Mouse (Mus musculus): ENCODE results near the gene Btbd2. TPM values are rescaled to one million over a fixed set of nuclear protein-coding genes. Genes with fewer than 3 reads are reported as not detected.

Gene Btbd2
- 54.7 and 68.2 TPM in 2 replicates for polyA plus RNA-seq (2015; fragmentation: Nextera tagmentation; extraction: Ambion mirVana)

DNA sequence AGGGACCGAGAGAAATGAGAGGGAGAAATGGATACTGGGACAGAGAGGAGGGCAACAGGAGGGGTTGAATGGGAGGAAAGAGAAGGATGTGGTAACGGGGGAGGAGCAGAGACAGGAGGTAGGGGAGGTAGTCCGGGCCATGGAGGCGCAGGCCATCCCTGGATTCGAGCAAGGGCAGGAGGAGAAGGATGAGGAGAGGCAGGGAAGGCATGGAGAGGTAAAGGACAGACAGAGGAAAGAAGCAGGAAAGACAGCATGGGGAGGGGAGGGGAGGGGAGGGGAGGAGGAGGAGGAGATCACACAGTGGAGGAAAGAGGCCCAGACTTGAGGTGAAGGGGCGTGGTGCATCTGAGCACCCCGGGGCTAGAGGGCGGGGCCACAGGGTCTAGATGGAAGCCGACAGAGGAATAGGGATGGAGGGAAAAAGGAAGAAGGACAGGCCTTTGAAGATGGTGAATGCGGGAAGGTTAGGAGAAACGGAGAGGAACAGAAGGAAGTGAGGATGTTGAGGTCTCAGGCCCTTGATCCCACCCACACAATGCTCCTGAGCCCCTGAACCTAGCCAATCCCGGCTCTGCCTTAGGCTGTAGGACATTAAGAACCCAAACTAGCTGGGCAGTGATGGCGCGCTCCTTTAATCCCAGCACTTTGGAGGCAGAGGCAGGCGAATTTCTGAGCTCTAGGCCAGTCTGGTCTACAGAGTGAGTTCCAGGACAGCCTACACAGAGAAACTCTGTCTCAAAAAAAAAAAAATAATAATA lies at the start of gene Btbd2:
Gene Btbd2, minus strand, starts transcription at position 209 of the 761 bp plus-strand sequence.
- Histone ChIP-seq H3K9ac (peak within 1 kb of the TSS; percentile 91), H3K36me3 (peaks cover 12% of the 10 kb centered on the region; the same call in 1 of the 2 replicates), H3K4me3 (peak within 1 kb of the TSS; percentile 86), H3K27ac (peak within 1 kb of the TSS; percentile 89), H3K9me3 (no peaks in the 10 kb centered on the region), H3K4me2 (peak within 1 kb of the TSS; percentile 65), H3K4me1 (peaks cover 39% of the 10 kb centered on the region), H3K27me3 (no peaks in the 10 kb centered on the region)
- WGBS, result 25% methylated on average over 15 of the region's 15 CpGs
- ATAC-seq (ENCODE audit: insufficient number of reproducible peaks, low FRiP score, low TSS enrichment, low read depth), result no peak

DNA sequence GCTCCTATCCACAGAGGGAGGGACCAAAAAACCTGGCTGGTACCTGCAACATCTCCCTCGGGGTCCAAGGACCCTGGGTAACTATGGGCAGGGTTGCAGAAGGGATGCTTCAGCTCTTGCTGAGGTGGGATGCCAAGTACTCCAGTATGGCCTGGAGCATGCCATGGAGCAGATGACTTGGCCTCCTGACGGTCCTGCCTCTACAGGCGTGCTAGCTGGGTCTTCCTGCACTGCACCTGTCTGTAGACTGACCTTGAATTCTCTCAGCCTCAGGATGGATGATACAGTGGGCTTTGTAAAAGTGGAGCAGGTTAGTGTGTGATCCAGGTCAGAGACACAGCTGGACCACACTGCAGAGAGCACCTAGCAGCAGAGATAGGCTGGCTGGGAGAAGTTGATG lies 48.6 kb upstream of the Btbd2 start:
- H3K4me1 ChIP-seq, result peaks cover 31% of the 10 kb centered on the region
- H3K27ac ChIP-seq, result no peak overlapping the region
- H3K36me3 ChIP-seq, result peaks cover 50% of the 10 kb centered on the region
- no peak overlapping the region for H3K4me2 ChIP-seq
- H3K9ac ChIP-seq, result no peak overlapping the region
- H3K27me3 ChIP-seq, result no peaks in the 10 kb centered on the region
- no peaks in the 10 kb centered on the region for H3K9me3 ChIP-seq
- no peak for ATAC-seq (ENCODE audit: insufficient number of reproducible peaks, low FRiP score, low TSS enrichment, low read depth)
- no peak overlapping the region for H3K4me3 ChIP-seq
- 76% methylated on average over 3 of the region's 3 CpGs for WGBS

DNA sequence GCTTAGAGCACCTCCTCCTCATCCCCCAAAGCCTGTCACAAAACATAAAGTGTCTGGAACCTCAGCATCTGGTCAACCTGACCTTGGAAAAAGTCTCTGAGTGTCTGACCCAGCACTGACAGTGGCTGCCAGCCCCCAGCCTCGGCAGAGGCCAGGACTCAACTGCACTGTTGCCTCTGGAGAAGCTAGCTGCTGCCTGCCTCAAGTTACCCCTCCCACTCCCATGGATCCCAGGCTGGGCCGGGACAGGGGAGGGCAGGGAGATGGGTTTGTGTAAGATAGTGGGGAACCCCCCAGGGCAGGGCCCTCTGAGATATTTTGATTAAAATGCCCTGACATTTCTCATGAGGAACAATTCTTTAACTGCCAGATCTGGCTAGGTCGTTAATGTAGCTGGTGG lies 48.2 kb upstream of the Btbd2 start:
- Histone ChIP-seq H3K4me2 (no peak overlapping the region), H3K4me3 (no peak overlapping the region), H3K4me1 (peaks cover 36% of the 10 kb centered on the region), H3K27ac (no peak overlapping the region), H3K9ac (no peak overlapping the region), H3K36me3 (peaks cover 45% of the 10 kb centered on the region), H3K9me3 (no peaks in the 10 kb centered on the region), H3K27me3 (no peaks in the 10 kb centered on the region)
- no peak for ATAC-seq (ENCODE audit: insufficient number of reproducible peaks, low FRiP score, low TSS enrichment, low read depth)
- 61% methylated on average over 3 of the region's 3 CpGs for WGBS

DNA sequence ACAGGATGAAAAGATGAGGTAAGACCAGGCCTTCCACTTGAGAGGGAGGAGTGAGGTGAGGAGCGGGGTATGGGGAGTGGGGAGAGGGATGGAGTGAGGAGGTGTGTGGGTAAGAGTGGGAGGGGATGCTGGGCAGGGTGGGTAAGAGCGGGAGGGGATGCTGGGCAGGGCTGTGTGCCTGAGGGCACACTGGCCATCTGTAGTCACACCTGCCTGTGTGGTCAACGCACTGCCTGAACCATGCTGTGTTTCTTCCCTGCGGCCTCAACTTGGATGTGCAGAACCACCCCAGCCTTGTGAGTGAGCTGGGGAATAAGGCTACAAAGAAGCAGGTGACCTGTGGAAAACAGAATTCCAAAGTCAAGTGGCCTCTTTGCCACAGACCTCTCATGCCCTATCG lies 47.5 kb upstream of the Btbd2 start:
- no peak for ATAC-seq (ENCODE audit: insufficient number of reproducible peaks, low FRiP score, low TSS enrichment, low read depth)
- H3K27me3 ChIP-seq, result no peaks in the 10 kb centered on the region
- 77% methylated on average over 5 of the region's 5 CpGs for WGBS
- no peak overlapping the region for H3K4me2 ChIP-seq
- H3K4me3 ChIP-seq, result no peak overlapping the region
- peaks cover 40% of the 10 kb centered on the region for H3K4me1 ChIP-seq
- no peak overlapping the region for H3K9ac ChIP-seq
- no peaks in the 10 kb centered on the region for H3K9me3 ChIP-seq
- H3K36me3 ChIP-seq, result peaks cover 39% of the 10 kb centered on the region
- H3K27ac ChIP-seq, result no peak overlapping the region

DNA sequence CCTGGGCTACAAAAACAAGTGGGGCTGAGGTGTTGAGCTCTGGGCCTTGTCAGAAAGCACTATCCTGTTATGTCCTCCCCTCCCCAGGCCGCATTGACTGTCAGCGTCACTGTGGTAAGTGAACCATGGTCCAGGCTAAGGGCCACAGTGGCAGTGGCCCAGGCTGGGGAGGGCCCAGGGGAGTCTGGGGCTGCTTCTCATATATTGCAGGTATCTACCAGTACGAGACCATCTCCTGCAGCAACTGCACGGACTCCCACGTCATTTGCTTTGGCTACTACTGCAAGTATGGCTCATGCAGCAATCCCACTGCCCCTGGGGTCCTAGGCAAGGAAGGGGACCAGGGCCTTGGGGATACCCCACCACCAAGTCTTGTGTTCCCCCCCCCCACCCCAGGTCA lies 46.8 kb upstream of the Btbd2 start:
- 93% methylated on average over 5 of the region's 5 CpGs for WGBS
- Histone ChIP-seq H3K4me1 (peaks cover 40% of the 10 kb centered on the region), H3K27ac (no peak overlapping the region), H3K9me3 (no peaks in the 10 kb centered on the region), H3K27me3 (no peaks in the 10 kb centered on the region), H3K4me3 (peak overlapping the region; percentile 65), H3K4me2 (peak overlapping the region; percentile 80), H3K36me3 (peaks cover 35% of the 10 kb centered on the region), H3K9ac (no peak overlapping the region; the same call in 1 of the 2 replicates)
- ATAC-seq (ENCODE audit: insufficient number of reproducible peaks, low FRiP score, low TSS enrichment, low read depth), result no peak

DNA sequence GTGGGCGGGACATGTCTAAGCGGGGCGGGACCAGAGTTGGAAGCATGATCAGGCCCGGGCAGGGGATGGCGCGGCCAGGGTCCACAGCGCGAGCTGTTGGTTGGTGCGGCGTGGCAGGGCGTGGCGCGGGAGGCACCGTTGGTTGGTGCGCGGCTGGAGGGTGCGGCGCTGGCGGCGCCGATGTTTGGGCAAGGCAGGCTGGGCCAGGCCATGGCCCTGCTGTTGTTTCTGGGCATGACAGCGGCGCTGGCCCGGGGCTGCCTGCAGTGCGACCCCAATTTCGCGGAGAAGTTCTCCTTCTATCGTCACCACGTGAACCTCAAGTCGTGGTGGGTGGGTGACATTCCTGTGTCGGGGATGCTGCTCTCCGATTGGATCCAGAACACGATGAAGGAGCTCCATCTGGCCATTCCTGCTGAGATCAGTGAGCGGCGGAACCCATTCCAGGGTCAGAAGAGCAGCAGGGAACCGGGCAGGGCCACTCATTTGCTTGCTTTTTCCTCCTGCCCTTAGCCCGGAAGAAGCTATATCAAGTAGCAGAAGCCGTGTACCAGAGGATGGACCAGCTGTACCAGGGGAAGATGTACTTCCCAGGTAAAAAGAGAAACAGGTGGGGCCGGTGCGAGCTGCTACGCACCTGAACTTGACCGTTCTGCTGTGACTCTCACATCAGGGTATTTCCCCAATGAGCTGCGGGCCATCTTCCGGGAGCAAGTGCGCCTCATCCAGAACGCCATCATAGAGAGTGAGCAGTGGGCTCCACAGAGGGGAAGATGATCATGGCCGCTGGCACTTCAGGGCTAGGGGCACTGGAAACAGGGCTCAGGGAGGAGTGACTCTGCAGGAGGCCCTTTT lies 45.9 kb upstream of the Btbd2 start:
- Histone ChIP-seq H3K9me3 (no peaks in the 10 kb centered on the region), H3K36me3 (peaks cover 26% of the 10 kb centered on the region), H3K9ac (peak overlapping the region; percentile 29), H3K4me3 (peak overlapping the region; percentile 65), H3K27ac (peak overlapping the region; percentile 85), H3K4me1 (peaks cover 40% of the 10 kb centered on the region), H3K4me2 (peak overlapping the region; percentile 80), H3K27me3 (no peaks in the 10 kb centered on the region)
- ATAC-seq (ENCODE audit: insufficient number of reproducible peaks, low FRiP score, low TSS enrichment, low read depth), result peak; percentile 86
- WGBS, result 1% methylated on average over 47 of the region's 47 CpGs

DNA sequence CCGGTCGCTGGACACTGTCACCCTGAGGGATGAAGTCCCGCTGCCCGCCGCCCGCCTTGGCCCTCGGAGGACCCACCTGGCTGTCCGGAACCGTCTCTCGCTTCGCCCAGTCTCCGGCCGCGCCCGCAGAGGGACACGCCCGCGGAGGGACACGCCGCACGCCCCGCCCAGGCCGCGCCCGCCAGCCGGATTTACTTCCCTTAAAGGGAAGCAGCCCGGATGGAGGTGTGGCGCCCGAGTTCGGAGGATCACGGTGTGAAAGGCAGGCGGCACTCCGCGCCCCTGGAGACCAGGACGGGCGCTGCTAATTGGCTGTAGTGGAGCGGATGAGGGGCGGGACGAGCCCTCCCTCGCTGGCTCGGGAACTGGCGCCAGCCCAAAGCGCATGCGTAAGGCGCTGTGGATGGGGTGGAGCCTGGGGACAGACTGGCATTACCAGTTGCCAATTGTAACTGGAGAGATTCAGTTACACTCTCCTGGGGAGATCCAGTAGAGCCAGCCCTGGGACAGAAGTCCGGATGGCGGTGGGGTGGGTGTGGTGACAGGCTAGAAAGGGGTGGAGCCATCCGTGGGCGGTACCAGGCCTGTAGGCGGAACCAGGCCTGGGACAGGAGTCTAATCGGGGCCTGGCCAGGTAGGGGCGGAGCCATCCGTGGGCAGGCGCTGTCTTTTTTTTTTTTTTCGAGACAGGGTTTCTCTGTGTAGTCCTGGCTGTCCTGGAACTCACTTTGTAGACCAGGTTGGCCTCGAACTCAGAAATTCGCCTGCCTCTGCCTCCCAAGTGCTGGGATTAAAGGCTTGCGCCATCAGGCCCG lies 45.1 kb upstream of the Btbd2 start, which contains the start of the genes Mob3a and Izumo4:
Gene Mob3a, minus strand, starts transcription at position 257 of the 815 bp plus-strand sequence.
Gene Izumo4, plus strand, starts transcription at position 464 of the 815 bp plus-strand sequence.
- H3K27ac ChIP-seq, result peak within 1 kb of the TSS; percentile 85
- peaks cover 40% of the 10 kb centered on the region for H3K4me1 ChIP-seq
- H3K27me3 ChIP-seq, result no peaks in the 10 kb centered on the region
- peaks cover 18% of the 10 kb centered on the region for H3K36me3 ChIP-seq
- under 1% methylated on average over 59 of the region's 59 CpGs for WGBS
- H3K9me3 ChIP-seq, result no peaks in the 10 kb centered on the region
- peak; percentile 97 for ATAC-seq (ENCODE audit: insufficient number of reproducible peaks, low FRiP score, low TSS enrichment, low read depth)
- H3K4me3 ChIP-seq, result peak within 1 kb of the TSS; percentile 65
- peak within 1 kb of the TSS; percentile 55 for H3K9ac ChIP-seq
- peak within 1 kb of the TSS; percentile 80 for H3K4me2 ChIP-seq

DNA sequence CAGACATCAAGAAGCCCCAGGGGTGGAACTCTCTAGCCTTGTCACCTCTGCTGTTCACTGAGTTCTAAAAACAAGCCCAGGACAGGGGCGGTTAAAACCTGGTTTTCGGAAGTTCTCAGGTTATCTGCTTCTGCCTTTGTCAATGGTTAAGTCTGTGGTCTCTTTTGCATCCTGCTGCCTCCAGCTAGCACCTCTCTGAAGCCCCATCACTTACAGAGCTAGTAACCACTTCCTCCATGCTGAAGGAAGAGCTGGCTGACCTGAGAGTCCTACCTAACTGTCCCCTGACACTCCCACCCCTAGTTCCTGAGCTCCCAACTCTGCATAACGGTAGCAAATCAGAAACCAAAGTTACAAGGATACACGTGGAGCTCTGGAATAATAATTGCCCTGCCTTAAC lies 43.9 kb upstream of the Btbd2 start:
- H3K4me2 ChIP-seq, result peak overlapping the region; percentile 80
- WGBS, result 42% methylated on average over 4 of the region's 4 CpGs
- H3K9me3 ChIP-seq, result no peaks in the 10 kb centered on the region
- H3K36me3 ChIP-seq, result peaks cover 17% of the 10 kb centered on the region
- peaks cover 47% of the 10 kb centered on the region for H3K4me1 ChIP-seq
- ATAC-seq (ENCODE audit: insufficient number of reproducible peaks, low FRiP score, low TSS enrichment, low read depth), result no peak
- no peak overlapping the region for H3K9ac ChIP-seq
- H3K4me3 ChIP-seq, result peak overlapping the region; percentile 65
- H3K27ac ChIP-seq, result peak overlapping the region; percentile 85; the same call in 1 of the 2 replicates
- no peaks in the 10 kb centered on the region for H3K27me3 ChIP-seq

DNA sequence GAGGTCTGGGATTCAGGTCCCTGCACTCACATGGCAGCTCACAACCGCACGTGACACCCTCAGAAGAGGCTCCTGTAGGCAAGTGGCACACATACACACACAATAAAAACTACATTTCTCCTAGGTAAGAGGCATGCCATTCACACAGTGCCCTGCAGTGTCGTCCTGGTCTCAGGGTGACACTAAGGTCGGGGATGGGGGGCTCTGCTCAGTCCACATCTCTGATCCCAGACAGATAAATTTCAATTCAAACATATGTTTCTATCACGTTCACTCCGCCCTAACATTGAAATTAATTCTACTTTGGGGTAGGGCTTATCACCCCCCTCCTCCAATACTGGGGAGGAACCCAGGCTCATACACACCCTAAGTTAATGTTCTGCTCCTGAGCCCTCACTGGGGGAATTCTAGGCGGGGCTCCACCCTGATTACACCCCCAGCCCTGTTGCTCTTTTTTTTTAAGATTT lies 43.2 kb upstream of the Btbd2 start:
- H3K4me2 ChIP-seq, result peak overlapping the region; percentile 80
- no peak for ATAC-seq (ENCODE audit: insufficient number of reproducible peaks, low FRiP score, low TSS enrichment, low read depth)
- no peak overlapping the region for H3K27ac ChIP-seq
- no peaks in the 10 kb centered on the region for H3K27me3 ChIP-seq
- H3K4me1 ChIP-seq, result peaks cover 45% of the 10 kb centered on the region
- WGBS, result 84% methylated on average over 7 of the region's 7 CpGs
- no peak overlapping the region for H3K4me3 ChIP-seq
- H3K9ac ChIP-seq, result 0 out of 2 replicates have a peak overlapping the region, but pooled peaks have one; percentile 17
- peaks cover 18% of the 10 kb centered on the region; the same call in 1 of the 2 replicates for H3K36me3 ChIP-seq
- H3K9me3 ChIP-seq, result no peaks in the 10 kb centered on the region

DNA sequence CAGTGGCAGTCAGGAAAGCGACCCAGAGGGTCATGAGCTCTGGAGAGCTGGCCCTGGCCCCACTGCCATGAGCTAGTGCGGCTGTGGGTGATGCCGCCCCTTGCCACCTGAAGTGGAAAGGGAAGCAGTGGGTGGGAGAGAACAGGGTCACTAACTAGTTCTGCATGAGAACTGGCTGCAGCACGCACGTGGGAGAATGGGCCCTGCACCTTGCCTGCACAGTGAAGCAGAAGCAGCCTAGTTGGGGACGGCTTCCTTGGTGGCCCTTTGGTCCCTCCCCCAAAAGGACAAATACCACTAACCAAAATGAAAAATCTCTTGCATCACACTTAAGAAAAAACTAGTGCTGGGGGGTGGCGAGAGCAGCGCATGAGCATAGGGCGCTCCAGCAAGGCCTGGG lies 41.7 kb upstream of the Btbd2 start:
- peaks cover 34% of the 10 kb centered on the region for H3K4me1 ChIP-seq
- WGBS, result 91% methylated on average over 9 of the region's 9 CpGs
- H3K4me3 ChIP-seq, result no peak overlapping the region
- peaks cover 28% of the 10 kb centered on the region for H3K36me3 ChIP-seq
- H3K9me3 ChIP-seq, result no peaks in the 10 kb centered on the region
- no peak for ATAC-seq (ENCODE audit: insufficient number of reproducible peaks, low FRiP score, low TSS enrichment, low read depth)
- no peak overlapping the region for H3K4me2 ChIP-seq
- no peak overlapping the region for H3K27ac ChIP-seq
- no peaks in the 10 kb centered on the region for H3K27me3 ChIP-seq
- no peak overlapping the region for H3K9ac ChIP-seq

DNA sequence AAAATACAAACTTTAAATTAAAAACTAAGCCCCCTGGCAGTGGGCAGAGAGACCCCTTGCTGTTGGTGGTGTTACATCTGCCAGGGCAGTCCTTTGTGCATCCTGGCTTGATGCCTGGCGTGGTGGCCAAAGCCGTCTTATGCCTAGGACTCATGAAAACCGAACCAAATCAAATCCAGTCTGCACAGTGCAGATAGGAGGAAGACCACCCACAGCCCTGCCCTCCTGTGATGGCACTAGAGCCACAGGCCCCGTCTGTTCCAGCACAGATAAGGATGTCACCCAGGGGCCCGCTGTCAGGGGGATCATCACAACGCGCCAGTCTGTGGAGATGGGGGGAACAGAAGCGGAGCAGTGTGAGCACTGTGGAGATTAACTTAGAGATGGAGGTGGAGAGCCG lies 40.9 kb upstream of the Btbd2 start:
- Histone ChIP-seq H3K4me2 (no peak overlapping the region), H3K36me3 (peaks cover 36% of the 10 kb centered on the region), H3K9me3 (no peaks in the 10 kb centered on the region), H3K4me3 (no peak overlapping the region), H3K27ac (no peak overlapping the region), H3K4me1 (peaks cover 26% of the 10 kb centered on the region), H3K27me3 (no peaks in the 10 kb centered on the region), H3K9ac (no peak overlapping the region)
- ATAC-seq (ENCODE audit: insufficient number of reproducible peaks, low FRiP score, low TSS enrichment, low read depth), result no peak
- 91% methylated on average over 9 of the region's 9 CpGs for WGBS

All from limb, embryonic 15.5 days (tissue).